Mouse (Mus musculus): ENCODE data around the gene Ctnnd2.

GRCm38 (mm10) chr15:30649964-30650363 lies 477.6 kb downstream of the Ctnnd2 start:
- TF ChIP-seq POLR2A (IDR thresholded peaks at IDR 0.05; ENCODE audit: borderline replicate concordance, control insufficient read depth, low read depth, low read length) (no peak), CTCF (IDR thresholded peaks at IDR 0.05; ENCODE audit: control insufficient read depth, insufficient read depth, low read length) (no peak)
